Mouse (Mus musculus) urinary bladder, postnatal 4 days (tissue): ENCODE measurements around the gene Padi3.

Experiments used
- DNase-seq, 2 experiments: peaks; one replicate each; pipeline ENCODE4 v3.0.0; 2021 to 2022; ENCODE audit warnings: low spot score in 2 of 2

Gene Padi3

GRCm38 (mm10) chr4:140810458-140811260 lies at the start of gene Padi3:
Gene Padi3, minus strand, starts transcription at chr4:140810648.
- no peak for DNase-seq

- DNase-seq: no peak
Observed at GRCm38 (mm10) chr4:140859291-140859690, 48.8 kb upstream of the Padi3 start.

DNA sequence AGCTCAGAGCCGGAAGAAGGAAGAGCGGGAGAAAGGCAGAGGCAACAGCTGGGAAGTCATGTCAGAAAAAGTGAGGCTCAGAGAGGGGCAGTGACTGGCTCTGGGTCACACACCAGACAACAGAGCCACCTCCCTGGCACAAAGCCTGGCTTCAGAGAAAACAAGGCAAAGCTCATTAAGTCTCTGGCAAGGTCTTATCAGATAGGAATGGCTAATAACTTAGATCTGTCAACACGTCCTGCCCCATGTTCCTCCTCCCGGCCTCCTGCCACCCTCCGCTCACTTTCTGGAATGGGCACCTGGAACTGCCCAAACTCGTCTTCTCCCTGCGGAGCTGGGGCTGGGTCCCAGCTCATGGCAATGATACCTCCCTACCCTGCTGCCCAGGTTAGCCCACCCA lies 47.4 kb upstream of the Padi3 start:
- no peak for DNase-seq

DNA sequence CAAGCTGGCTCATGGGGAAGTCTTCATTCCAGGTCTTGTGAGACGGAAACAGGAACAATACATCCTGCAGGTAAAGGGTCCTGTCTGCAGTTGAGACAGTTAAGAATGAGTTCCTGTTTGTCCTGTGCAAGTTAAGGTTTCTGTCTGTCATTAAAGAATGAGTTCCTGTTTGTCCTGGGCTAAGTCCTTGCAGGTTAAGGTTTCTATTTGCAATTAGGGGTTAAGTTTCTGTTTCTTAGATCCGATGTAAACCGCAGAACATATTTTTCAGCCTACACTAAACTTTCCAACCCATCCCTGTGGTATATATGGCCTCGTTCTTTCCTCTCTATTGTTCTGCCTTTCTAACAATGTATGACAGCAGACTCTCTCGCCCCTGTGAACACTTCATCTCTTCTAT lies 46.6 kb upstream of the Padi3 start:
- no peak for DNase-seq

- no peak for DNase-seq
Observed at GRCm38 (mm10) chr4:140855151-140855550, 44.7 kb upstream of the Padi3 start.

- no peak for DNase-seq
Observed at GRCm38 (mm10) chr4:140854455-140854864, 44.0 kb upstream of the Padi3 start.

- DNase-seq: no peak
Observed at GRCm38 (mm10) chr4:140853626-140854025, 43.2 kb upstream of the Padi3 start.

- DNase-seq: no peak
Observed at GRCm38 (mm10) chr4:140849310-140849709, 38.9 kb upstream of the Padi3 start.

GRCm38 (mm10) chr4:140845666-140846065 lies 35.2 kb upstream of the Padi3 start, which contains the start of gene Padi1:
Gene Padi1, minus strand, starts transcription at chr4:140845778.
- no peak for DNase-seq

- no peak for DNase-seq
Observed at GRCm38 (mm10) chr4:140844991-140845390, 34.5 kb upstream of the Padi3 start.

- DNase-seq: no peak
Observed at GRCm38 (mm10) chr4:140843670-140844280, 33.3 kb upstream of the Padi3 start.

DNA sequence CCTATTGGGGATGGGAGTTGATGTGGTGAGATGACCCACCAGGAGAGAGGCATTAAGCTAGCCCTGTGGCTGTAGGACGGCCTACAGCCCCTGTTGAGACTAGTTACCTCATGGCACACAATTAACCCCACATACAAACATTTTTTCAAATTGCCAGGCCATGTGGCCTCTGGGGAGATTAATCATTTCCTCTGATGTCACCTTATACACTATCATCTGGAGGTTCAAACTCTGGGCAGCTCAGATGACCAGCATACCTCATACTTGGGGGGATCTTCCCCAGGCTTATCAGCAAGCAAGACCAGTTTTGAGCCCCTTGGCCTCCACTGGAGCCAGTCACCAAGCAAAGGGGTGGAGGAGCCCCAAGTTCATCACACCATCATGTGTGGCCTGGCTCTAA lies 32.5 kb upstream of the Padi3 start:
- no peak for DNase-seq

DNA sequence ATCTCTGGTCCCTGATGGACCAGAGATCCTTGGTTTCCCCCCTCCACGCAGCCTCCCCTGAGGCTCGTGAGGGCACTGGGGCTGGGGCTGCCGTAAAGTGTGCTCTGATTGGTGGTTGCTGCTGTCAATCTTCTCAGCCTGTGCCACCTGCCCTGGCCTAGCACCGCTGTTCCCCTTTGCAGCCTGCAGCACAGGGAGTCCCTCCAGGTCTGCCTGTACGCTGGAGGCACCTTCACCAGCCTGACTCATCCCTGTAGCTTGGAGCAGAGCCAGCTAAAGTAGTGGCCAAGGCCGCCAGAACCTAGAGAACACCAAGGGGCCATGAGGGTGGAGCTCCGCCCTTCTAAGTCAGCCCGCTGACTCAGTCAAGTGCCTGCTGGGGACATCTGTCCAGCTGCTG lies 27.4 kb upstream of the Padi3 start:
- no peak for DNase-seq

DNA sequence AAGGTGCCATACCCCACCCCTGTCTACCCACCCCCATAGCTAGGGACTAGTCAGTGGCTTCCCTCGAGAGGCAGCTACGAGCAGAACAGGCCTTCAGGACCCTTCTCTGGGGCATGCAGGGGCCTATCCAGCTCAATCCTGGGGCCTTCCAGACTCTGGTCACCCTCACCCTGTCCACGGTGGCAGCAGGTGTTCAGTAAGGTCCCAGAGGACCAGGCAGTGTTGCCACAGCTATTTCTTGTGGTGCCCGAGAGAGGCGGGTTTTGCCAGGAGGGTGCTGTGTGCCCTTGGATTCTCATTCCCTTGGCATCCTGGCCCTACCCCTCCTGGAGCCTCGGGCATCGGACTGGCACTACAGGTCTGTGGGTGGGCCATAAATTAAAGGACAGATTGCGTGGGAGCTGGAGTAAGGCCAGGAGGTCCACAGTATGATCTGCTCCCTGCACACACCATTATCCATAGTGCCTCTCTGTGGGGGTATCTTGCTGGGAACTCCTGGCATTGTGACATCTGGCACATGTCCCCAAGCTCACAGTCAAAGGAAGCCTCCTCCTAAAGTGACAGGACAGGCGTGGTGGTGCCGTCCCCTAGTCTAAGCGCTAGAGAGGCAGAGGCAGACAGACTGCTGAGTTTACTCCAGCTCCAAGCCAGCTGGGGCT lies 25.9 kb upstream of the Padi3 start:
- DNase-seq: no peak

GRCm38 (mm10) chr4:140835682-140836081 lies 25.2 kb upstream of the Padi3 start:
- no peak for DNase-seq

DNA sequence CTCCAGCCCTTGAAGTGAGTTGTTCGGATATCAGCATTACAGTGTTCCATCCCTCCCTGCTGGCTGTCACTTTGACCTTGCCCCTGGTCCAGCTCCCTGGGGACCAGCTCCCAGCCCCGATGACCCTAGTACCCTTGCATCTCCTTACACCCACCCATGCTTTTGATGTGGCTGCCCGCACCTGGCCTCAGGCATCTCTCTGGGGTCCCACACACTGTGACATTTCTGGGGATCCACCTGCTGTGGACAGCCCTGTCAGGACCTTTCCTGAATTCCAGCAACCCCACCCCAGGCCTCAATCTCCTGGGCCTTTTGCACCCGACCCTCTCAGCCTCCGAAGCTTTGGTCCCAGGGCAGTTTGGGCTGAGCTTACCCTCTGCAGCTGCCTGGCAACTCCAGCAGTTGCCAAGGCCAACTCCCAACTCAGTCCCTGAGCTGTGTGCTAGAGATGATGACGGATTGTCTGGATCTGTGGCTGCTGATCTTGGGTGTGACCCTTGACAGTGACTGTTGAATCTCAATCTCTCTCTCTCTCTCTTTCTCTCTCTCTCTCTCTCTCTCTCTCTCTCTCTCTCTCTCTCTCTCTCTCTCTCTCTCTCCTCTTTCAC lies 24.0 kb upstream of the Padi3 start:
- DNase-seq: no peak

DNA sequence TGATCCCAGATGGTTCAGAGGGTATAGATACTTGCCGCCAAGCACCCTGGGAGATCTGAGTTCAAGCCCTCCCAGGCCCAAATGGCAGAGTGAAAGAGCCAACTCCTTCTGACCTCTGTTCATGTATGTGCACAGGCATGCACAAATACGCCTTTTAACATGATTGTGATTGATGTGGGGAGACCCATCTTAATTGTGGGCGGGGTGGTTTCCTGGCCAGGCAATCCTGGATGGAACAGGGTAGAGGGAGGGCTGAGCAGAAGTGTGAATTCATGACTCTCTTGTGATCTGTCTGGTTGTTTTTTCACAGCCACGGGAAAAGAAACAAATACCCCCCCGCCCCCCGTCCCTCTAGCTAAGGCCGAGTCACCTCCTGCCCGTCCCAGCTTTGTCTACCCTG lies 22.4 kb upstream of the Padi3 start:
- no peak for DNase-seq

DNA sequence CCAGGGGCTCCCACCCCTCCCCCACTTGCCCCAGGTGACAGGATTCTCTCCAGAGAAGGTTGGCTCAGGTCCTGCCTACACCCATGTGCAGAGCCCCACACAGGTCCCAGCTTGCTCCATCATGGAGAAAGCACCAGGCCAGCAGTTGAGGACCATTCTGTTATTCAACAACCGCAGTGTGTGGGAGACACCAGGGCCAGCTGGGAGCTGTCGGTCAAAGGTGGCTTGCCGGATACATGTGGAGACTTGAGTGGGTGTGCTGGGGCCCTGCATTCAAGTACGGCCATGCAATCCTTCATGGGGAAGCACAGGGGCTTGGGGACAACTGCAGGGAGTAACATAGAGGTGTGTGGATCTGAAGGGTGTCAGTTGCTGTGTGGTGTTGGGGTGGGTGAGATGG lies 21.4 kb upstream of the Padi3 start:
- no peak for DNase-seq

DNA sequence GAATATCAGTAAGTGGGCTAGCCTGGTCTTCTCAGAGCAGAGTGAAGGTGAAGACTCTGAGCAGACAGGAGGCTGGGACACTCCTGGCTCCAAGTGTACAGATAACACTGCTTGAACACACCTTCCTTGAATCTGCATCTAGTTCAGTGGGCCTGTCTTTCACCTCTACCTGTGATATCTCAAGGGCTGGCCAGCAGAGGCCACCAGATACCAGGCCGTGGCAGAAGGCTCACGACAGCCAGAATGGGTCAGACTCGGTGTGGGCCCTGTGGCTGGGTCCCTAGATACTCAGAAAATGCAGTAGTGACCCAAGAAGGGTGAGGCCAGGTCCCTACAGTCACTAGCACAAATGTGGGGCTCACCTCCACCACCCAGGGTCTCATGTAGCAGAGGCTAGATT lies 16.8 kb upstream of the Padi3 start:
- no peak for DNase-seq

DNA sequence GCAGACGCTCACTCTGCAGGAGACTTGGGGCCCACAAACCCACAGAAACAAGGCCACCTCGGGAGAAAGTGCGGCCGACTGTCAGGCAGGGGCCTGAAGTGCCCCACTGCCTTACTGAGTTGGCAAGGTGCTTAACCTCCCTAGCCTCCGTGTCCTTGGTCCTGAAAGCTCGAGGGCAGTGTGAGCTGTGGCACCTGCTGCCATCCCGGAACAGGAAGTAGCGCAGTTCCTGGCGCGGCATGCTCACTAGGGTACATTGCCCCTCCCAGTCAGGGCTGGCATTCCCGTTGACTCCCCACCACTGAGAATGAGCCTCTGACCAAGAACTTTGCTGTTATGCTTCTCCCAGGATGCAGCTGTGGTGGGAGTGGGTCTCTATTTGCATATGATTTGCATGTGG lies 15.5 kb upstream of the Padi3 start:
- DNase-seq: no peak

DNA sequence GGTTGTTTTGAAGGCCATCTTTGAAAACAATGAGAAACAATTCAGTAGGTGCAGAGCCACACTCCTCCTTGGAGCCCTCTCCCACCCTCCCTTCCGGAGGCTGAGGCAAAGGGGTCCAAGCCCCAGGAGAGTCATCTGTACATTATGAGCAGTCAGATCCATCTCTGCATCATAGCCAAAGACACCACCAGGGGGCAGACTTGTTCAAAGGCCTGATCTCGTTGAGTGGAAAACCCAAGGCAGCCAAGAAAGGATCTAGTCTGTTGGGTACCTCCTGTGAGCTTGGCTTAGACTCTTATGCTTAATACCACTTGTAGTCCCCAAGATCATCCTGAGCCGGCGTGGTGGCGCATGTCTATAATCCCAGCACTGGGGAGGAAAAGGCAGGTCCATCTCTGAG lies 11.5 kb upstream of the Padi3 start:
- DNase-seq: no peak

DNA sequence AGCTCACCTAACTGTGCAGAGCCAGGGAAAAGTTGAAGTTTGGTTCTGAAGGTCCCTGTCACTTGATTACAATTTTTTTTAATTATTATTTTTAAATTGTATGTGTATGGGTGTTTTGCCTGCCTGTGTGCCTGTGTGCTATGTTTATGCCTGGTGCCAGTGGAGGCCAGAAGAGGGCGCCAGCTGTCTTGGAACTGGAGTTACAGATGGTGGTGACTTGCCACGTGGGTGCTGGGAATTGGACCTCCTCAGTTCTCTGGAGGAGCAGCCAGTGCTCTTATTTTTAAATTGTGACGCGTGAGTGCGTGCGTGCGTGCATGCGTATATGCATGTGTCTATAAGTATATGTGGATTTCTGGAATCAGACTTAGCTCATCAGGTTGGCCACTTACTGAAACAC lies 7.0 kb upstream of the Padi3 start:
- DNase-seq: no peak
